Mouse (Mus musculus) cerebellum, adult 2 months (tissue): ENCODE data around the gene Idh1.

Experiments used
- CTCF ChIP-seq: fragments of 200-500 bp; IDR thresholded peaks from 2 replicates; pipeline ENCODE4 v1.5.1; 2011; ENCODE audit warnings: low read depth, mild to moderate bottlenecking, control low read depth, low read length, moderate library complexity, borderline replicate concordance; ENCODE audit not compliant: insufficient read depth
- POLR2A ChIP-seq: fragments of 200-500 bp; IDR thresholded peaks from 2 replicates; pipeline ENCODE4 v1.6.1; 2011; ENCODE audit warnings: low read length, control low read depth, borderline replicate concordance; ENCODE audit not compliant: insufficient read depth

- TF ChIP-seq POLR2A = no peak
- peak; percentile 79 for TF ChIP-seq CTCF
These were observed 74.1 kb downstream of the Idh1 start for GRCm38 (mm10) chr1:65112031-65112806.
